ENCODE assay signal across 11 mouse cellular contexts in the genomic region with DNA sequence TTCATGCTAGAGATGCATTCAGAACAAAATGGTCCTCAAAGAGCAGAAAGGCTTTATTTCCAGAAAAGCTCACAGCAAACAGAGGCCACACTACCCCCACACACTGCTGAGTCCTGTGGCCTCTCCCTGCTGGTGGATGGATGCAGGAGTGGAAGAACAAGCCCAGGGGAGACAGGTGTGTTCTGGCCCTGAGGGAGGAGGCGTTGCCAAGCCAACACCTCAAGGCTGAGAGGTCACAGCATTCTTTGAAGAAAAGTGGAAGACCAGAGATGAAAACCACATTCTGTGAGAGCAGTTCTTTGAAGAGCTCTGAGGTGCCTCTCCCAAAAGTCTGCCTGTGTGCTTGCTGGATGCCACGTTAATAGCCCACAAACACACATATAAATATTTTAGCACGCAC.
DNase-seq lines count a peak whose midpoint lies in the region; ATAC-seq and TF ChIP-seq lines count a peak whose summit lies in the region.
"Had no signal": no experiment of that assay in that cellular context is flagged by ENCODE, and none has a peak within 500 bp of the region (broad histone marks: within the 10 kb centered on the region; RNA-seq: fewer than 3 reads in every experiment).

No protein-coding gene starts in this region.

- no peaks in the 10 kb centered on the region for H3K9me3 ChIP-seq in heart, embryonic 12.5 days (replicated peaks)
- no peaks in the 10 kb centered on the region for H3K9me3 ChIP-seq in lung, embryonic 16.5 days (ENCODE audit: control insufficient read depth, low read length)
- H3K9me3 ChIP-seq in forebrain, embryonic 16.5 days (ENCODE audit: control insufficient read depth, low read length): no peaks in the 10 kb centered on the region

- no peak overlapping the region for H3K4me3 ChIP-seq in heart, embryonic 12.5 days
- H3K4me3 ChIP-seq in lung, embryonic 16.5 days (ENCODE audit: low read length): no peak overlapping the region
- H3K4me3 ChIP-seq in forebrain, embryonic 16.5 days (replicated peaks; ENCODE audit: low read length): no peak overlapping the region
- H3K4me3 ChIP-seq in small intestine, adult 2 months (ENCODE audit: low read depth, low read length): no peak overlapping the region

- H3K36me3 ChIP-seq in heart, embryonic 12.5 days: no peaks in the 10 kb centered on the region
- no peaks in the 10 kb centered on the region for H3K36me3 ChIP-seq in lung, embryonic 16.5 days (ENCODE audit: control insufficient read depth, insufficient read depth, low read length)
- H3K36me3 ChIP-seq in forebrain, embryonic 16.5 days (ENCODE audit: control insufficient read depth, insufficient read depth): no peaks in the 10 kb centered on the region
- H3K36me3 ChIP-seq in small intestine, adult 2 months (ENCODE audit: control insufficient read depth, insufficient read depth, low read length): peaks cover 11% of the 10 kb centered on the region

- H3K4me1 ChIP-seq in heart, embryonic 12.5 days (replicated peaks): peaks cover 32% of the 10 kb centered on the region
- peaks cover 28% of the 10 kb centered on the region for H3K4me1 ChIP-seq in lung, embryonic 16.5 days (replicated peaks; ENCODE audit: control insufficient read depth, insufficient read depth, low read length)
- H3K4me1 ChIP-seq in forebrain, embryonic 16.5 days (replicated peaks; ENCODE audit: control insufficient read depth, insufficient read depth, low read length): peaks cover 23% of the 10 kb centered on the region
- peaks cover 30% of the 10 kb centered on the region for H3K4me1 ChIP-seq in small intestine, adult 2 months (ENCODE audit: control insufficient read depth, insufficient read depth, insufficient read length, low read length)

- TF ChIP-seq POLR2A in small intestine, adult 2 months (IDR thresholded peaks at IDR 0.05; ENCODE audit: low read depth, low read length): no peak

- H3K27ac ChIP-seq in heart, embryonic 12.5 days (ENCODE audit: poor library complexity, severe bottlenecking): no peak overlapping the region
- H3K27ac ChIP-seq in lung, embryonic 16.5 days (ENCODE audit: low read length): no peak overlapping the region
- peak overlapping the region; percentile 71; the same call in 1 of the 2 replicates for H3K27ac ChIP-seq in forebrain, embryonic 16.5 days (ENCODE audit: low read length)
- 0 out of 2 replicates have a peak overlapping the region, but pooled peaks have one; percentile 68 for H3K27ac ChIP-seq in small intestine, adult 2 months (ENCODE audit: insufficient read depth, low read depth, low read length)

- TF ChIP-seq CTCF in small intestine, adult 2 months (IDR thresholded peaks at IDR 0.05; ENCODE audit: extremely low read depth, insufficient read length, insufficient replicate concordance, low read depth, low read length): no peak

- DNase-seq in heart, adult 11 months: no peak
- DNase-seq in lung, postnatal 4 days: no peak
- DNase-seq in spleen, postnatal 10 days (ENCODE audit: low spot score in 2 of 2): no peak
- DNase-seq in left cerebral cortex, adult 11 months (ENCODE audit: low spot score): no peak
- DNase-seq: gastrocnemius, postnatal 14 days; lung, postnatal 14 days had no signal

- peak overlapping the region; percentile 74; the same call in 1 of the 2 replicates for H3K4me2 ChIP-seq in heart, embryonic 12.5 days
- H3K4me2 ChIP-seq in lung, embryonic 16.5 days (ENCODE audit: low read depth, low read length): no peak overlapping the region; the same call in 1 of the 2 replicates
- H3K4me2 ChIP-seq in forebrain, embryonic 16.5 days (ENCODE audit: low read length): peak overlapping the region; percentile 49; the same call in 1 of the 2 replicates

- no peak overlapping the region for H3K9ac ChIP-seq in heart, embryonic 12.5 days
- no peak overlapping the region for H3K9ac ChIP-seq in lung, embryonic 16.5 days (ENCODE audit: low read length)
- H3K9ac ChIP-seq in forebrain, embryonic 16.5 days (replicated peaks; ENCODE audit: low read depth, low read length): no peak overlapping the region

- 55% methylated on average over 3 of the region's 3 CpGs for WGBS in heart, embryonic 12.5 days
- WGBS in lung, embryonic 16.5 days: 34% methylated on average over 3 of the region's 3 CpGs
- 10% methylated on average over 3 of the region's 3 CpGs for WGBS in forebrain, embryonic 16.5 days
- 50% methylated on average over 3 of the region's 3 CpGs for WGBS in small intestine, adult 2 months

- ATAC-seq in heart, embryonic 12.5 days (ENCODE audit: insufficient number of reproducible peaks, low FRiP score): no peak
- ATAC-seq in lung, embryonic 16.5 days (ENCODE audit: low read depth): 0 out of 2 replicates have a peak, but pooled peaks have one; percentile 27
- peak; percentile 17; the same call in 1 of the 2 replicates for ATAC-seq in forebrain, embryonic 16.5 days
- ATAC-seq: intestine, embryonic 16.5 days had no signal

- H3K27me3 ChIP-seq in heart, embryonic 12.5 days (replicated peaks): peaks cover 7% of the 10 kb centered on the region; the same call in 1 of the 2 replicates
- H3K27me3 ChIP-seq in lung, embryonic 16.5 days (ENCODE audit: control insufficient read depth, insufficient read depth, low read depth, low read length): no peaks in the 10 kb centered on the region
- H3K27me3 ChIP-seq in forebrain, embryonic 16.5 days (replicated peaks; ENCODE audit: control insufficient read depth, insufficient read depth, low read length): no peaks in the 10 kb centered on the region
- H3K27me3 ChIP-seq in small intestine, adult 2 months (ENCODE audit: control insufficient read depth, insufficient read depth, low read length): no peaks in the 10 kb centered on the region

Comparison
In these comparisons a context has a peak if more than half of its experiments do, and no peak if none do; other contexts are left out.
1. H3K27ac ChIP-seq: peak in forebrain, embryonic 16.5 days (single experiment) and small intestine, adult 2 months (single experiment); none in heart, embryonic 12.5 days (single experiment) and lung, embryonic 16.5 days (single experiment).